Mouse (Mus musculus) adipocyte (in vitro differentiated cells): ENCODE results near the gene Syde1.
"Not testable (repeated sequence)": the region's sequence is repeated elsewhere in the genome, so short reads cannot be mapped to it uniquely, and the experiment has no call there.

Source experiments
- DNase-seq: peaks from one replicate; pipeline ENCODE4 v3.0.0-alpha.2; 2016; ENCODE audit warnings: low spot score

Gene Syde1

GRCm38 (mm10) chr10:78591406-78592328, at the start of gene Syde1:
Gene Syde1, minus strand, starts transcription at chr10:78591964.
- DNase-seq = peak; percentile 54

DNA sequence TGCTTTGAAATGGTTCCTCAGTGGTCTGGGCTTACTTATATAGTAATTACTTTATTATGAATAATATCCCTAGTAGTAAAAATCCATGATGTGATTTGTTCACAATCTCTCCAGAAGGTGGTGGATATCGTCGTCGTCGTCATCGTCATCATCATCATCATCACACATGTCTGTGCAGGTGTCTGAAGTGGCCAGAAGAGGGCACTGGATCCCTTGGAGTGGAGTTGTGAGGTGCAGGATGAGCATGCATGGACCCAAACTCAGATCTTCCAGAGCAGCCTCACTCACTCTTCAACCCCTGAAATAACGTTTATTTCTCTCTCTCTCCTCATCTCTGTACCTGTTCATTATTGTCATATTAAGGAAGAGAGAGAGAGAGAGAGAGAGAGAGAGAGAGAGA, 40.5 kb upstream of the Syde1 start:
- DNase-seq = no peak

DNA sequence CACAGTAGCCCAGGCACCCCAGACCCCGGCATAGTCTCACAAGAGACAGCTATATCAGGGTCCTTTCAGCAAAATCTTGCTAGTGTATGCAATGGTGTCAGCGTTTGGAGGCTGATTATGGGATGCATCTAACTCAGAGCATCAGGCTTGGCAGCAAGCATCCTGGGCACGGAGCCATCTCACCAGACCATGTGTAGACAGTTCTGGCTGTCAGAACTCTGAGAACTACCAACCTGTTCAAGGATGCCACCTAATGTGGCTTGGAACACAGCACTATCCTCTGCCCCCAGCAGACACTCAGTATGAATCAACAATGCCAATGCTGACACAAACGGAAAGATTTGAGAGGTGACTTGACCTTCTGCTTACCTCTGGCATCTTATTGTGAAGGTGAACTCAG, 38.4 kb upstream of the Syde1 start:
- DNase-seq = no peak

- not testable (repeated sequence) for DNase-seq
Observed at GRCm38 (mm10) chr10:78623143-78623542, 31.4 kb upstream of the Syde1 start.

- no peak for DNase-seq
Observed at GRCm38 (mm10) chr10:78617974-78618373, 26.2 kb upstream of the Syde1 start, which contains the start of gene Olfr1357. Gene Olfr1357, minus strand, starts transcription at chr10:78618074.

- DNase-seq = peak; percentile 53
Observed at GRCm38 (mm10) chr10:78607602-78608001, 15.8 kb upstream of the Syde1 start.

- DNase-seq = peak; percentile 63
Observed at GRCm38 (mm10) chr10:78605080-78605479, 13.3 kb upstream of the Syde1 start.

DNA sequence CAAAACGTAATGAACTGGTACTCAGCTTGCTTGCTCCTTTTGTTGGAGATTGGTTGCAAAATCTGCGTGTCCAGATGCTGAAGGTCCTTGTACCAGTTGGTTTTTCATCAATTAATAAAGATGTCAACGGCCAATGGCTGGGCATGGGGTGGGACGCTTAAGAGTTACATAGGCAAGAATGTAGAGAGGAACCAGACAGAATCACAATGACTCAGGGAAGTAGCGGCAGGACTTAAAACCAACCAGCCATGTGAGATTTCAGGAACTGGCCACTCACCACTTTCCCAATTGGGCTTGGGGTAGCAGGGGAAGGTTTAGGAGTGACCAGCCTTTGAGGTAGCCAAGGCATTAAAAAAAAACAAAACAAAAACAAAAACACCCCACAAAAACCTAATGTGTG, 8.1 kb upstream of the Syde1 start:
- DNase-seq = no peak

DNA sequence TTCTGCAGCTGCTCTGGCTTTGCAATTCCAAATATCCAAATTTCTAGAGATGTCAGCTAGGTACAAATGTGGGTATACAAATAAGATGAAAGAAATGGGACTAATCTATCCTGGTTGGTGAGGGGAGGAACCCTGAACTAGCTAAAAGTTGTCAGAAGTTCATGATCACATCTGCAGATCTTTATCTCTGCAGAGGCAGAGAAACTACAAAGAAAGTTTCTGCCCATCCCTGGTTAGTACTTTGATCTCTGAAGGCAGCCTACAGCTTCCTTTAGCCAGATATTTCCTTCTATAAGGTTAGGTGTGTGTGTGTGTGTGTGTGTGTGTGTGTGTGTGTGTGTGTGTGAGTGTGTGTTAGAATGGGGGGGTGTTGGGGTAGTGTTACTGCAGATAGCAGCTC, 2.8 kb upstream of the Syde1 start:
- no peak for DNase-seq

DNA sequence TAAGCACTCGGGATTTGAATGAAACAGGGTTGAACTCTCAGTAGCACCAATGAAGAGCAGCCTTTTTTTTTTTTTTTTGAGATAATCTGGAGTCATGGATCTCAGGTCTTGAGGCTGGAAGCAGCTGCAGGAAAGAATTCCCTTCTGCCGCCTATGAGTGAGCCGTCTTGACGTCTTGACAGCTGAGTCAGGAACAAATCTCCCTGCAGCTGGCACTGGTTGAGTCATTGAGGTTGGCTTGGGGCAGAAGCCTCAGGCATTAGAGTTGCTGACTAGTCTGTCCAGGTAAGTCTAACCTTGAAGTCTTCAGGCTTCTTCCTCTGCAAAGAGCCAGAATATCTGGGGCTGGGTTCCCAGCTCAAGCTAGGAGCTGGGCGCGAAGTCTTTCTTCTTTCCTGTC, 2.4 kb upstream of the Syde1 start:
- DNase-seq = no peak

DNA sequence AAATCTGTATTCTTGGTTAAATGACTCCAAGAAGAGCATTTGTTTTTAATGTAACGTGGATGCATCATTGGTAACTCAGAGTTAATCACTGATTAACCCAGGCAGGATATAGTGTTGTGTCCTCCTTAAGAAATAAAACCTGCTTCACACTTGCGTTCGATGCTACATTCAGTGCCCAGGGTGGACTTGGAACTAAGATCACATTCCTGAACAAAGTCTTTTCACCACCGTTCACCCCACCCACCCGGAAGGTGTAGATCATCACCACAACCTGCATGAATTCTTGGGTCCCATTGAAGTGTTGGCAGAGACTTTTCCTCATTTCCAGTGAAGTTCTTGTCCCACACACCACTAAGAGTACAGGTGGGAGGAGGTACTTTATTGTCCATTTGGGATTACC, 2.0 kb upstream of the Syde1 start:
- DNase-seq = no peak

DNA sequence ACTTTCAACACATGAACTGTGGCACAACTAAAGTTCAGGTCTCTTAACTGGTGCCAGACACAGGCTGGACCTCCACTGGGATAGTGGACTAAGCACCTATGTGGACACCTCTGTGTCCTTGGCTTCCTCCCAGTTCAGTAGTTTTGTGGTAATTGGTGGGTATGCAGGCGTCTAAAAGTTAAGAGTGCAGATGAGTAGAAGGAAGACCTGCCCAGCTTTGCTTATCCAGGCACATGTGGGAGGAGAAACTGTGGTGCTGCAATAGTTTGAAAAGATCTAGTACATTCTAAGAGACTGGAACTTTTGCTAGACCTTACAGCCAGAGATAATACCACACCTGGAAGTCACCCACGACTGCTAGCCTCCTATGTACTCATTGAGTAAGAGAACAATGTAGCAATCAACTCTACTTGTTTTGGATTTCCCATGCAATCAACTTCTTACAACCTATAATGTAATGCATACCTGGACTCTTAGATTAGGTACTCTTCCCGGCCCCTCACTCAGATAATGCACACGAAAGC, 1.2 kb upstream of the Syde1 start:
- no peak for DNase-seq

DNA sequence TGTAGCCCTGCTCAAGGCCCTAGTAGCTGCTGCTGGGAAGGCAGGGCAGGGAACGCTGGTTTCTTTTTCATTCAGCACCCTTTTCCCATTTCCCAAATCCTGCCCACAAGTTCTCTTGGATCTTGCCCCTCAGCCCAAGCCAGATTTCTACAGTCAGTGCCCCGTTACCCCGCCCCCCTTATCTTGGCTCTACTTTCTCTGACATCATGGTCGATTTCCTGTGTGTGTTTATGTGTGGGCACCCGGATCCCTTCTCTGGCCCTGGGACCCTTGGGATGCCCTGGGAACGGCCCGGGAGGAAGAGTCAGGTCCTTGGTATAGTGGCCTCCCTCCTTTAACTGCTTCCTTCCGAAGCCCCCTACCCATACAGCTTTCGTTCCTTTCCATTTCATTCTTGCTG, 1.0 kb downstream of the Syde1 start:
- DNase-seq = peak; percentile 61

- DNase-seq = no peak
Observed at GRCm38 (mm10) chr10:78589901-78590300, 1.9 kb downstream of the Syde1 start.

DNA sequence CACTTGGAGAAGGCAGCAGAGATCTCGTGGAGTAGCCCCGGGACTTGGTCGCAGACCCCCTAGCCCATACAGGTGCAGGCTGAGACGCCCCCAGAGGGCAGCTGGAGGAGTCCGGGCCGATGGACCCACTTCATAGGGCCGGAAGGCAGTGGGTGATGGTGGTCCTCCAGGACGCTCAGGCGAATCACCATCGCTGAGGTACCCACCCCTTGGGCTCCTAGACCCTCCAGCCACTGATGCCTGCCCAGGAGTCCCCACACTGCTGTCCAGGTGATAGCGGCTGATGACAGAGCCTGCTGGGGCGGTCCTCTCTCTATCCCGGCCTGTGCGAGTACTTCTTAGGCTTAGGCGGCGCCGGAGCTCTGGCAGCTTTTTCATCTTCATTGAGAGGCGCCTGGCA, 2.5 kb downstream of the Syde1 start:
- DNase-seq = no peak

DNA sequence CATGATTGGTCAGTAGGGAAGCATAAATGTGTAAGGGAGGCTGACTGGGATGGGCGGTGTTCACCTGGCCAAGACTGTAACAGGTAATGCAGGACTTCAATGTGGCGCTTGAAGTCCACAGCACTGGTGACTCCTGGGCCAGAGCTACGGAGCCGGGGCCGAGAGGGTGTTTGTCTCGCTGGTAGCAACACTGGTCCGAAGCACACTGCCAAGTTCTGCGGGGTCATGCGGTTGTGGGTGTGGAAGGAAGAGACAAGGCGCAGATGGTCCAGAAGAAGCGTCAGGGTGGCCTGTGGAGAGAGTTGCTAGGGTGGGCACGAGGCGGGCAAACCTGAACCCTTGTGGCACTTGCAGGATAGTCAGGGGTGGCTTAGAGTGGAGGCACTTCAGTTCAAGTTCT, 5.7 kb downstream of the Syde1 start:
- no peak for DNase-seq

DNA sequence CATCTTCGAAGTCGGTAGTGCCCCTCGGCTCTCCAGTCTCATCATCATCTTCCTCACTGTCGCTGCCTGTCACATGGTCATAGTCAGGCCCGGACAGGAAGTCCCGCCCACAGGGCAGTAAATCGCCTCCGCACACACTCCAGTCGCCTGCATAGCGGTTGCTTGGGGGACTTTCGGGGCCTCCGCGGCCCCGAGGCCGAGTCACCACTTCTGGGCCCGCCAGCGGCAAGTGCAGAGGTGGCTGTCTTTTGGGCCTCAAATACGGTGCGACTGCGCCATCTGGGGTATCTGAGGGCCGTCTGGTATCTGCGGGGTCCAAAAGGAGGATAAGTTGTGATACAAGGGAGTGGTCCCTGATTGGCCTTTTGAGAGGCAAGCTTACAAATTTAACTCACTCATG, 6.2 kb downstream of the Syde1 start:
- DNase-seq = no peak

- no peak for DNase-seq
Observed at GRCm38 (mm10) chr10:78584996-78585395, 6.8 kb downstream of the Syde1 start.

GRCm38 (mm10) chr10:78583939-78584338, 7.8 kb downstream of the Syde1 start:
- no peak for DNase-seq

DNA sequence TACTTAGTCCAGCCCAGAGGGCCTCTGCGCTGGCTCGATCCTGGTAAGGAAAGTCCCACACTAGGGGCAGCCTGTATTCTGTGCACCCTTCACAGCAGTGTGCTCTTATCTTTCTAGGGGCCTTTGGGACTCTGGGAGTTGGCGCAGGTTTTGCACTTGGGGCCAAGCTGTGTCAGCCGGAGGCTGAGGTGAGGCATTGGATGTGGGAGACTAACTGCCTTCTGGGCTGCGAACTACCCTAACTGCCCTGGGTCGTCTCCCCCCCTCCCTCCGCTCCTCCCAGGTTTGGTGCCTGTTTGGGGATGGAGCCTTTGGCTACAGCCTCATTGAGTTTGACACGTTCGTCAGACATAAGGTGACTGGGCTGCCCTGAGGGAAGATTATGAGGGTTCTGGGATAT, 8.4 kb downstream of the Syde1 start:
- no peak for DNase-seq

DNA sequence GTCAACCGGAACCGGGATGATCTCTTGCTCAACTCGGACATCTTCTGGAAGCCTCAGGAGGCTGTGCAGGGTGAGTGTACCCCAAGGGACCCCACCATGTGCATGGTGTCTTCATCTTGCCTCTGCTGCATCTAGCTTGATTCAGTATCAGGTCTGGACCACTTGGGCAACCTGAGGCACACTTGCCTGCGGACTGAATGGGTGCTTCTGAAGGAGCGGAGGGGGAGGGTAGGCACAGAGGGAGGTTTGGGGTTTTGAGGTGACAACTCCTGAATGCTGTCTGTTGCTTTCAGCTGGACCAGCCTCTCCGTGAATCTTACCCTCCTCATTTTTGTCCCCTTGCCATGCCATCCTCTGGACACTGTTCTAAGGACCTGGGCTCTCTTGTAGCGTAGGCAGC, 10.6 kb downstream of the Syde1 start:
- DNase-seq = no peak

DNA sequence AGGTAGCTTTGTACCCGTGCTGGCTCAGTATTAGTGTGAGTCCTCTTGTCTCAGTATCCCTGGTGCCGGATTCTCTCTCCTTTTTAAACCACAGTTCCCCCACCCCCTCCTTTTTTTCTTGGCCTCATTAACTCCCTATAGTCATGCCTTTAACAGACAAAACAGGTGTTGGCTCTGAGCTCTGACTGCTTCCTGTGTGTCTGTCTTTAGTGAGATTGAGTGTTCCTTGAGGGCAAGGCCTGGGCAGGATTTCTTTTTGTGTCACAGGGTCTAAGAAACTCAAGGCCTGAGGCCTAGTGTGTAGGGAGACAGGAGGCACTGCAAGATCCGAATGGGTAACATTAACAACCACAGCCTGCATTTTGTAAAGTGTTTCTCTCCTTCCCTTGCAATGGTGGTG, 13.6 kb downstream of the Syde1 start:
- DNase-seq = no peak

GRCm38 (mm10) chr10:78576435-78577184, 15.2 kb downstream of the Syde1 start:
- no peak for DNase-seq
